Mouse (Mus musculus) heart, postnatal 0 days (tissue): ENCODE results near the gene Ophn1. TPM values are rescaled to one million over a fixed set of nuclear protein-coding genes. Genes with fewer than 3 reads are reported as not detected.
A peak's percentile ranks its signal among the peaks of the same experiment; 100 is the strongest.

Experiments used
- ATAC-seq: fragments of 200-750 bp; cut with Nextera tagmentation; 2 replicates; pipeline ENCODE4 v1.8.0; 2017; ENCODE audit warnings: low read depth, moderate number of reproducible peaks, moderate library complexity; ENCODE audit not compliant: insufficient read depth
- DNase-seq: peaks from one replicate; pipeline ENCODE4 v3.0.0-alpha.2; 2016; ENCODE audit warnings: low spot score
- H3K27ac ChIP-seq: fragments of 300-500 bp; sonication (generic); 2 replicates; pipeline ENCODE4 v1.5.1; 2014; ENCODE audit warnings: low read depth, mild to moderate bottlenecking
- H3K27me3 ChIP-seq: fragments of 300-500 bp; sonication (generic); 2 replicates; pipeline ENCODE4 v1.6.1; 2014; ENCODE audit warnings: low read length, mixed read lengths; ENCODE audit not compliant: control insufficient read depth, insufficient read depth
- H3K36me3 ChIP-seq: fragments of 300-500 bp; sonication (generic); replicated peaks from 2 replicates; pipeline ENCODE4 v1.6.1; 2014; ENCODE audit warnings: low read length, mixed read lengths; ENCODE audit not compliant: control insufficient read depth, insufficient read depth
- H3K4me1 ChIP-seq: fragments of 300-500 bp; sonication (generic); 2 replicates; pipeline ENCODE4 v1.6.1; 2014; ENCODE audit warnings: antibody characterized with exemption; ENCODE audit not compliant: control insufficient read depth, insufficient read depth
- H3K4me2 ChIP-seq: fragments of 300-500 bp; sonication (generic); 2 replicates; pipeline ENCODE4 v1.6.1; 2014; ENCODE audit warnings: low read depth, mild to moderate bottlenecking, low read length, moderate library complexity
- H3K4me3 ChIP-seq: fragments of 300-500 bp; sonication (generic); 2 replicates; pipeline ENCODE4 v1.5.1; 2014; ENCODE audit warnings: low read depth, low read length
- H3K9ac ChIP-seq: fragments of 300-500 bp; sonication (generic); replicated peaks from 2 replicates; pipeline ENCODE4 v1.6.1; 2014; ENCODE audit warnings: low read depth, low read length, mixed read lengths
- H3K9me3 ChIP-seq: fragments of 300-500 bp; sonication (generic); replicated peaks from 2 replicates; pipeline ENCODE4 v1.6.1; 2016; ENCODE audit warnings: low read length; ENCODE audit not compliant: control insufficient read depth
- CTCF ChIP-seq: IDR thresholded peaks from 2 replicates; pipeline ENCODE4 v1.5.1; 2016; ENCODE audit warnings: antibody characterized with exemption, control low read depth, low read depth
- EP300 ChIP-seq: IDR thresholded peaks from 2 replicates; pipeline ENCODE4 v1.6.1; 2016; ENCODE audit warnings: antibody characterized with exemption, low read depth
- WGBS: fragments of 180-500 bp; shearing (Covaris S2); extraction: QIAGEN DNeasy Blood & Tissue Kit; methylation state at CpG from one replicate; pipeline ENCODE4 v1.1.7; 2014; 5-methylcytosine and 5-hydroxymethylcytosine counted together
- polyA plus RNA-seq: library from polyadenylated mRNA; unstranded; fragments of >200 nt; fragmentation: Nextera tagmentation; extraction: Ambion mirVana; gene quantifications from 2 replicates; pipeline ENCODE4 v1.2.1, GENCODE M21; 2015
- total RNA-seq: library from RNA; depleted of rRNA; stranded (reverse); fragments of >200 nt; gene quantifications from 2 replicates; pipeline ENCODE4 v1.2.3, GENCODE M21; 2014; ENCODE audit warnings: low replicate concordance

The Ophn1 gene
- total and polyA plus RNA-seq, 2 experiments from 2014 or later: 7.6 to 22.2 TPM

DNA sequence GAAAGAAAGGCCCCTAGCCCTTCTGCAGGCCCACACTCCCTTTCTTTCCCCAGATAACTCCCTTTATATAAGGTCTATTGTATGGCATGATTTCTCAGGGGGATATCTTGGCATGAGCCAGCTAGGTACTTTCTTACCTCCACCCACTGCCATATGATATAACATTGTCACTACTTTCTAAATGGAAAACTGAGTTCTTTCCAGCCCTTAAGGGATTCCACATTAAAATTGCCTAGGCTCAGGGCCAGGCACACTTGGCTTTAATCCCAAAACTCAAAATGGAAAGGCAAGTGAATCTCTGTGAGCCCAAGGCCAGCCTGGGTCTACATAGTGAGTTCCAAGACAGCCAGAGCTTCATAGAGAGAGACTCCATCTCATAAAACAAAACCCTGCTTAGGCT lies 183.1 kb downstream of the Ophn1 start:
- Histone ChIP-seq H3K36me3 (no peaks in the 10 kb centered on the region), H3K27ac (no peak overlapping the region), H3K9ac (no peak overlapping the region), H3K4me2 (no peak overlapping the region), H3K4me1 (no peaks in the 10 kb centered on the region), H3K4me3 (no peak overlapping the region), H3K9me3 (no peaks in the 10 kb centered on the region), H3K27me3 (no peaks in the 10 kb centered on the region)
- TF ChIP-seq CTCF (no peak), EP300 (no peak)
- ATAC-seq (no peak), DNase-seq (no peak)

DNA sequence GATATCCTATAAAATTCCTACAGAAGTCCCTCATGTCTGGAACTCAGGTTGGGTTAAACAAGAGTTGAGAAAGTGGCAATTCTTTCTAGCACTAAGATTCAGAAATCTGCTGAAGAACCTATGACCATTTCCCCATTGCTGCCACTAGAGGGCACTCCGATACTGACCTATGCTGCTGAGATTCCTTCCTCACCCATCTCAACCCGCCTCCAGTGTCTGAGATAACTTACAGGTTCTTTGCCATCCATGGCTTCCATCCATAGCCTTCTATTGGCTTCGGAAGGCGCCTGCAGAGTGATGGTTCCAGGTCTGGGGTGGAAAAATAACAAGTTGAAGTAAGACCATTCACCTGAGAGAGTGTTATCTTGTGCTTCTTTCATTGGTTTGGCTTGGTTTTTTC lies 189.2 kb downstream of the Ophn1 start:
- no peak overlapping the region for H3K27ac ChIP-seq
- no peak overlapping the region for H3K4me2 ChIP-seq
- H3K9me3 ChIP-seq: no peaks in the 10 kb centered on the region
- DNase-seq: peak; percentile 41
- H3K9ac ChIP-seq: no peak overlapping the region
- no peak overlapping the region for H3K4me3 ChIP-seq
- WGBS: 25% methylated on average over 4 of the region's 4 CpGs
- ATAC-seq: no peak
- peak; percentile 73 for TF ChIP-seq CTCF
- TF ChIP-seq EP300: no peak
- no peaks in the 10 kb centered on the region for H3K36me3 ChIP-seq
- no peaks in the 10 kb centered on the region for H3K4me1 ChIP-seq
- H3K27me3 ChIP-seq: no peaks in the 10 kb centered on the region

DNA sequence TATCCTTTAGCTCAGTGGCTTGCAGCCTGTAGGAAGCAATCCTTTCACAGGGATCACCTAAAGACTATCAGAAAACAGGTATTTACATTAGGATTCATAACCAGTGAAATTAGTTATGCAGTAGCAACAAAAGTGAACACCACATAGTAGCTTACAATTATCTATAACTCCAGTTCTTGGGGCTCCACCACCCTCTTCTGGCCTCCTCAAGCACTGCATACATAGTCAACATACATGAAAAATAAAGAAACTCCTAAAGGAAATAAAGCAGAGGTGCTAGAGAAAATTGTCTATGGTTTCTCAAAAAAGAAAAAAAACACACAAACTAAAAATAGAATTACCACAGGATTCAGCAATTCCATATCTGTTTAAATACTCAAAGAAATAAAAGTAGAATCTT lies 208.2 kb downstream of the Ophn1 start:
- Histone ChIP-seq H3K4me1 (no peaks in the 10 kb centered on the region), H3K4me2 (no peak overlapping the region), H3K4me3 (no peak overlapping the region), H3K9ac (no peak overlapping the region), H3K36me3 (no peaks in the 10 kb centered on the region), H3K9me3 (no peaks in the 10 kb centered on the region), H3K27me3 (no peaks in the 10 kb centered on the region), H3K27ac (no peak overlapping the region)
- TF ChIP-seq CTCF: peak; percentile 47
- TF ChIP-seq EP300: no peak
- DNase-seq (no peak), ATAC-seq (no peak)

DNA sequence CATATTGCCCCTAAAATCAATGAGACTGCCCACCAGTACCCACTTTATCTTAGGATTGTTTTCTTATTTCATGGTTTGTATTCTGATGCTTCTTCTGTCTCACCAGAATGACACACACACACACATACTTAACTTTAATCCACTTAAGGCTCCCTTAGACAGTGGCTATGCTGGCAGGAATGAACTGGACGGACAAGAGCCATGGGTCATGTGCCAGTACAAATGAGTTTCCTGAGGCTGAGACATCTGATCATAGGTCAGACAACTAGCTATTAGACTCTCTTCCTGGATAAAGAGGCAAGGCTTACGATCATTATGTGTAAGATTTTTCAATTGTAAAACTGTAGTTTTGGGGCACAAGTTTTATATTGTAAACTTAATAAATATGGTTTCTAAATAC lies 209.5 kb downstream of the Ophn1 start:
- Histone ChIP-seq H3K27ac (no peak overlapping the region), H3K27me3 (no peaks in the 10 kb centered on the region), H3K9me3 (no peaks in the 10 kb centered on the region), H3K9ac (no peak overlapping the region), H3K4me3 (no peak overlapping the region), H3K36me3 (no peaks in the 10 kb centered on the region), H3K4me1 (no peaks in the 10 kb centered on the region), H3K4me2 (no peak overlapping the region)
- ATAC-seq (no peak), DNase-seq (no peak)
- 61% methylated on average over 2 of the region's 2 CpGs for WGBS
- no peak for TF ChIP-seq EP300
- TF ChIP-seq CTCF: no peak

DNA sequence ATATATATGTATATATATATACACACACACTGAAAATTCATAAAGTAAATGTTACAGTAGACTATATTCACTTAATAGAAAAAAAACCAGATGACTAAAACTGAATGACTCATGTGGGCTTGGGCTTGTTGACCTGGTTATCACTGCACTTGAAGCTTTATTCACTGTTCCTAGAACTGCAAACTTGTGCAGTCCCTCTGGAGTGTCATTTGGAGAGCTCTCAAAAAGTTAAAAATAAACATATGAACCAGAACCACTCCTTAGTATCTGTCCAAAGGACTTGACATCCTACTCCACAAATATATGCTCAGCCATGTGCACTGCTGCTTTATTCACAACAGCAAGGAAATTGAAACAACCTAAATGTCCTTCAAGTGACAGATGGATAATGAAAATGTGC lies 219.8 kb downstream of the Ophn1 start:
- Histone ChIP-seq H3K9ac (no peak overlapping the region), H3K4me2 (no peak overlapping the region), H3K4me1 (no peaks in the 10 kb centered on the region), H3K27me3 (no peaks in the 10 kb centered on the region), H3K36me3 (no peaks in the 10 kb centered on the region), H3K27ac (no peak overlapping the region), H3K4me3 (no peak overlapping the region), H3K9me3 (no peaks in the 10 kb centered on the region)
- no peak for TF ChIP-seq EP300
- TF ChIP-seq CTCF: no peak
- DNase-seq: peak; percentile 63
- peak; percentile 82 for ATAC-seq

DNA sequence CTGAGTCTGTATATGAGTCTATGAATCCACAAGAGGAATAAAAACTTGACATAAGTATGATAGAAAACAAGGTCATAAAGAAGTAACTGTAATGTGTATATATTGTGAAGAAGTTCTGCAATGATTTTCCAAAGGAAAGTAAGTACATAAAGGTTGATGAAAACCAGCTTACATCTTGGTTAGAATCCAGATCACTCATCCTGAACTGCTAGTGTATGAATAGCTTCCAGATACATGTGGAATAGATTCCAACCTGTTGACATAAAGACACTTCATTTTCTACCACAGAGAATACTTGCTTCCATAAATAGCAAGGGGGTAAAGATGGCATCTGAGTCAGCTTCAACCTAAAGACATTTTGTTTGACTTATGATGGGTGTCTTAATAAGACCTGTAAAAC lies 239.4 kb downstream of the Ophn1 start:
- no peak overlapping the region for H3K4me2 ChIP-seq
- no peak overlapping the region for H3K4me3 ChIP-seq
- TF ChIP-seq EP300 (no peak), CTCF (no peak)
- no peaks in the 10 kb centered on the region for H3K4me1 ChIP-seq
- H3K9me3 ChIP-seq: no peaks in the 10 kb centered on the region
- no peak overlapping the region for H3K9ac ChIP-seq
- no peak for ATAC-seq
- H3K36me3 ChIP-seq: no peaks in the 10 kb centered on the region
- H3K27me3 ChIP-seq: no peaks in the 10 kb centered on the region
- no peak for DNase-seq
- no peak overlapping the region for H3K27ac ChIP-seq
